Mouse (Mus musculus) CD4-positive, CD25-positive, alpha-beta regulatory T cell (primary cell): ENCODE data around the gene Tmem200a. TPM values are rescaled to one million over a fixed set of nuclear protein-coding genes. Genes with fewer than 3 reads are reported as not detected.

Source experiments
- polyA plus RNA-seq: library from polyadenylated mRNA; unstranded; fragments of 100-300 nt; shearing (Covaris generic); gene quantifications from one replicate; pipeline ENCODE4 v1.2.1, GENCODE M21; 2017

The Tmem200a gene
- polyA plus RNA-seq, result 0.11 TPM

DNA sequence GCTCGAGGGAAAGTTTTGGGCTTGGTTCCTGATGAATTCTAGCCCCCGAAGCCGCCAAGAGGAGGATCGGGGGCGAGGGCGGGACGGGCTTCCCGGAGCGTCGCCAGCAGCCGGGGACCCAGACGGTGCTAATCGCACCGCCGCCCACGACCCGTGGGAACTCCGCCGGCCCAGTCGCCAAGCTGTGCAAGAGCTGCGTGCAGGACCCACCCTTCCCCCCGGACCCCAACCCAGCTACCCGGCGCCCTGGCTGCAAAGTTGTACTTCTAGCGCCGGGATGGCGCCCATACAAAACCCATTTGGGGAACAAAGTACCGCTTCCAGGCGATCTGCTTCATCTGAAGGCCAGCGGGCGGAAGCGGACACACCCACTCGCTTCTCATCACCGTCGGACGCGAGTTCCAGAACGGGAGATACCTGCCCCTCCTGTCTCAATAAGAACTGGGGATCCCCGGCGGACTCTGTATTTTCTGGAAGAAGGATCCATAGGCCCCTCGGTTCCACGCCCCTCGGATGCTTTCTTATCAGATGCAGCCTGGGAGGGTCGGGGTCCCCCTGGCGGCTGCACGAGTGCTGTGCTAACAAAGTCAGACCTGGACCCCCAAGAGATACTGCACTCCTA, at the start of gene Tmem200a:
Tmem200a (minus strand) TSS at position 532 of the 622 bp plus-strand sequence.

DNA sequence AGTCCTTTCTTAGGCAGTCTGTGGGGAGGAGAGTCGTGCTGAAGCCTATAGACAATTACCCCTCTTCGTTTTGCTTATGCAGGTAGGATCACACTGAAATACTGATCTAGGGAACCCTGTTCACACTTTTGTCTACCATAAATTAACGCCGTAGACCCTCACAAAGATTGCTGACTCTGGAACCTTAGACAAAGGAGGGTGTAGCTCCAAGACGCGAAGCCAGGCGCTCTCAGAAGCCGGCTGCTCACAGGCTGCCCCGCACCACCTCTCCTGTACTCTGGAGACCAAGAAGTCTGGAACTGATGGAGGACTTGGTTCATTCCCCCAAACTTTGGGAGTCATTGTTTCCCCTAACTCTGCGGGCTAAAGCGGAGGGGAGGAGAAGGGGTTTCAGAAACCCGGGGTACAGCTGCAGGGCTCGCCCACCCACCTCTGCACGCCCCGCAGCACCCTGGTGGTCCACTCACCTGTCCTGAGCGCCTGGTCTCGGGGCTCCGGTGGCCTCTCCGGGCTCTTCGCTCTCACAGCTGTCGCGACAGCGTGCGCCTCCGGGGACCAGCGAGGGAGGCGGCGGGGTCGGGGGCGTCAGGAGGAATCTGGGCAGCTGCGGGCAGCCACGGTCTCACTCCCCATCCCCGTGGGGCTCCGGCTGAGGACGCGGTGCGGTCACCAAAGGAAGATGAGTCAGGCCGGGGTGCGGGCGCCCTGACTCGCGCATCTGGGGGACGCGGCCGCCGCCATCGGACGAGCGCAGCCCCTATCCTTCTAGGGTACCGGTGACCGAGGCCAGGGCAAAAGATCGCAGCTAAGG, 976 bp downstream of the Tmem200a start, which contains the start of gene Gm9767:
Gm9767 (plus strand) TSS at position 585 of the 811 bp plus-strand sequence.

Other genes starting within 250 kb of the Tmem200a start
- not detected for gene Gm9767, start 797 bp downstream of the Tmem200a start, polyA plus RNA-seq
- 1.7 TPM for gene Samd3, start 150.7 kb upstream of the Tmem200a start, polyA plus RNA-seq